Mouse (Mus musculus) limb, embryonic 12.5 days (tissue): Measurements from ENCODE around the gene Olfr763. TPM values are rescaled to one million over a fixed set of nuclear protein-coding genes. Genes with fewer than 3 reads are reported as not detected.
A peak's percentile ranks its signal among the peaks of the same experiment; 100 is the strongest.
"Not testable (repeated sequence)": the region's sequence is repeated elsewhere in the genome, so short reads cannot be mapped to it uniquely, and the experiment has no call there.

Source experiments
- ATAC-seq: fragments of 200-750 bp; cut with Nextera tagmentation; 2 replicates; pipeline ENCODE4 v1.8.0; 2017; ENCODE audit warnings: low read depth, moderate TSS enrichment; ENCODE audit not compliant: insufficient number of reproducible peaks, insufficient read depth, low FRiP score, low TSS enrichment
- H3K27ac ChIP-seq: fragments of 300-500 bp; sonication (generic); 2 replicates; pipeline ENCODE4 v1.5.1; 2016; ENCODE audit warnings: mild to moderate bottlenecking, moderate library complexity
- H3K27me3 ChIP-seq: fragments of 300-500 bp; sonication (generic); 2 replicates; pipeline ENCODE4 v1.6.1; 2016; ENCODE audit warnings: mild to moderate bottlenecking, moderate library complexity
- H3K36me3 ChIP-seq: fragments of 300-500 bp; sonication (generic); 2 replicates; pipeline ENCODE4 v1.6.1; 2016; ENCODE audit warnings: mild to moderate bottlenecking, moderate library complexity
- H3K4me1 ChIP-seq: fragments of 300-500 bp; sonication (generic); replicated peaks from 2 replicates; pipeline ENCODE4 v1.6.1; 2016
- H3K4me2 ChIP-seq: fragments of 300-500 bp; sonication (generic); 2 replicates; pipeline ENCODE4 v1.6.1; 2016; ENCODE audit warnings: mild to moderate bottlenecking, moderate library complexity
- H3K4me3 ChIP-seq: fragments of 300-500 bp; sonication (generic); replicated peaks from 2 replicates; pipeline ENCODE4 v1.5.1; 2016; ENCODE audit warnings: mild to moderate bottlenecking
- H3K9ac ChIP-seq: fragments of 300-500 bp; sonication (generic); replicated peaks from 2 replicates; pipeline ENCODE4 v1.6.1; 2016; ENCODE audit warnings: mild to moderate bottlenecking, moderate library complexity
- H3K9me3 ChIP-seq: fragments of 300-500 bp; sonication (generic); 2 replicates; pipeline ENCODE4 v1.6.1; 2016; ENCODE audit warnings: mild to moderate bottlenecking, moderate library complexity
- WGBS: fragments of 180-500 bp; shearing (Covaris S2); methylation state at CpG from one replicate; pipeline ENCODE4 v1.1.7; 2016; 5-methylcytosine and 5-hydroxymethylcytosine counted together
- polyA plus RNA-seq: library from polyadenylated mRNA; unstranded; fragments of >200 nt; fragmentation: Nextera tagmentation; extraction: Ambion mirVana; gene quantifications from 2 replicates; pipeline ENCODE4 v1.2.1, GENCODE M21; 2016

Olfr763 gene
- polyA plus RNA-seq = not detected in 2 replicates

- WGBS = 71% methylated on average over 2 of the region's 2 CpGs
- H3K27ac ChIP-seq = no peak within 1 kb of the TSS
- no peak within 1 kb of the TSS for H3K4me2 ChIP-seq
- no peaks in the 10 kb centered on the region for H3K27me3 ChIP-seq
- no peaks in the 10 kb centered on the region for H3K36me3 ChIP-seq
- H3K4me3 ChIP-seq = no peak within 1 kb of the TSS
- peaks cover 6% of the 10 kb centered on the region; the same call in 1 of the 2 replicates for H3K9me3 ChIP-seq
- H3K9ac ChIP-seq = no peak within 1 kb of the TSS
- ATAC-seq = no peak
- H3K4me1 ChIP-seq = no peaks in the 10 kb centered on the region
Observed at GRCm38 (mm10) chr10:129010288-129010841, at the start of gene Olfr763. TSS of gene Olfr763 (plus strand) at chr10:129010791.

- 67% methylated on average over 2 of the region's 2 CpGs for WGBS
- H3K4me2 ChIP-seq = no peak overlapping the region
Observed at GRCm38 (mm10) chr10:128964961-128965360, 45.6 kb upstream of the Olfr763 start.

DNA sequence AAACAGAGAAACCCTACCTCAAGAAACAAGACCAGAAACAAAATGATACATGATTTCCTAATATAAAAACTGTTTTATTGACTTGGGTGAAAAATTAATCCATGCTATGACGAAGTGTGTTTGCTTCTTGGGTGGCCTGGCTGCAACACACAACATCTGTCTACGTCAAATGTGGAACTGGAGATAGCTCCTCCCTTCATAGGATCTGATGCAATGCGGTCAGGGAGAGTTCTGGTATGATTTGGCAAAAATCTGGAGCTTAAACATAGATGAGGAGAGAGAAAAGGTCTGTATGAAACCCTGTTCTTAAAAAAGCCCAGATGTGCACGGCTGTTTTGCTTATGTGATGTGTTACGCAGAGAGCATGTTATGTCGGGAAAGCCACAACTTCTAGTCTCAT is 44.7 kb upstream of the Olfr763 start:
- no peak for ATAC-seq
- 81% methylated on average over 6 of the region's 6 CpGs for WGBS

More at GRCm38 (mm10) chr10:128964961-128965360, 45.6 kb upstream of the Olfr763 start:
- Histone ChIP-seq H3K36me3 (no peaks in the 10 kb centered on the region), H3K4me1 (no peaks in the 10 kb centered on the region), H3K4me3 (no peak overlapping the region), H3K27ac (no peak overlapping the region), H3K27me3 (no peaks in the 10 kb centered on the region), H3K9ac (no peak overlapping the region), H3K9me3 (no peaks in the 10 kb centered on the region)
- no peak for ATAC-seq

DNA sequence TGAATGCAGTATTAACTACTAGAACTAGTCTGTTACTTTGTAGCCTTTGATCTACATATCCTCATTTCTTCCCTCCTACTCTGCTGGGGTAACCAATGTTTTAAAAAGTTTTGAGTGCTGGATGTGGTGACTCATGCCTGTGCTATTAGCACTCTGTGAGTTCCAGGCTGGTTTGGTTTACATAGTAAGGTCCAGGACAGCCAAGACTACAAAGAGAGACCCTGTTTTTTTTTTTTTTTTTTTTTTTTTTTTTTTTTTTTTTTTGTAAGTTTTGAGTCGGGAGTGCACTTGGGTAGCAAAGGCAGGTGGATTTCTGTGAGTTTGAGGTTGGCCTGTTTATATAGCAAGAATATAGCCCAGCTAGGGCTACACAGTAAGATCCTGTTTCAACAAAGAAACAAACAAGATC is 42.2 kb upstream of the Olfr763 start:
- no peaks in the 10 kb centered on the region for H3K9me3 ChIP-seq
- H3K27ac ChIP-seq = no peak overlapping the region
- H3K27me3 ChIP-seq = no peaks in the 10 kb centered on the region
- no peaks in the 10 kb centered on the region for H3K4me1 ChIP-seq
- no peak overlapping the region for H3K4me3 ChIP-seq
- WGBS = 43% methylated on average over 1 of the region's 1 CpGs
- no peak overlapping the region for H3K4me2 ChIP-seq
- no peak overlapping the region for H3K9ac ChIP-seq
- H3K36me3 ChIP-seq = no peaks in the 10 kb centered on the region
- no peak for ATAC-seq

More for the DNA sequence above, 44.7 kb upstream of the Olfr763 start:
- H3K36me3 ChIP-seq = no peaks in the 10 kb centered on the region
- no peaks in the 10 kb centered on the region for H3K9me3 ChIP-seq
- no peak overlapping the region for H3K4me2 ChIP-seq
- no peak overlapping the region for H3K4me3 ChIP-seq
- no peak overlapping the region for H3K27ac ChIP-seq
- no peak overlapping the region for H3K9ac ChIP-seq
- H3K27me3 ChIP-seq = no peaks in the 10 kb centered on the region
- H3K4me1 ChIP-seq = no peaks in the 10 kb centered on the region

- no peak overlapping the region for H3K4me3 ChIP-seq
- no peak overlapping the region for H3K4me2 ChIP-seq
- ATAC-seq = no peak
- H3K4me1 ChIP-seq = no peaks in the 10 kb centered on the region
- 54% methylated on average over 1 of the region's 1 CpGs for WGBS
- H3K27ac ChIP-seq = no peak overlapping the region
- no peaks in the 10 kb centered on the region for H3K36me3 ChIP-seq
- H3K9ac ChIP-seq = no peak overlapping the region
- H3K27me3 ChIP-seq = no peaks in the 10 kb centered on the region
- H3K9me3 ChIP-seq = no peaks in the 10 kb centered on the region
Observed at GRCm38 (mm10) chr10:128970740-128971250, 39.8 kb upstream of the Olfr763 start.

GRCm38 (mm10) chr10:128972841-128973240 is 37.8 kb upstream of the Olfr763 start:
- no peak overlapping the region for H3K4me2 ChIP-seq
- 81% methylated on average over 4 of the region's 4 CpGs for WGBS
- H3K4me1 ChIP-seq = peaks cover 7% of the 10 kb centered on the region
- no peak overlapping the region for H3K9ac ChIP-seq
- H3K9me3 ChIP-seq = no peaks in the 10 kb centered on the region
- H3K27ac ChIP-seq = no peak overlapping the region
- H3K27me3 ChIP-seq = no peaks in the 10 kb centered on the region
- ATAC-seq = no peak
- H3K36me3 ChIP-seq = no peaks in the 10 kb centered on the region
- no peak overlapping the region for H3K4me3 ChIP-seq

DNA sequence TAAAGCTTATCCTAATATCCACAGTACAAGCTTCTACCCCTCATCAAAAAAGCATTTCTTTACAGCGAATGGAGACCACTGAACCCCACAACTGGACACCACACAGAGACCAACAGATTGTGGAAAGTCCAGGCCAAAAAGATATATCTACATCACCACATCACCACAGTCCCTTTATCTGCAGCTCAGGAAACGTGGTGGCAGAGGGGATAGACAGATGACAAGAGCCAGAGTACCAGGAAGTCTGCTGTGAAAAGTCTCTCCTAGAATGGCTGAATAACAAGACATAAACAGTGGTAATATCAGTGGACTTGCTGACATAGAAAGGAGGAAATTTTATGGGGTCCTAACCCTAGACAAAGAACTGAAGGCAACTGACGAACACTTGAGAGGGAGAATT is 34.2 kb upstream of the Olfr763 start:
- no peak for ATAC-seq
- WGBS = 56% methylated on average over 3 of the region's 3 CpGs
- Histone ChIP-seq H3K9ac (no peak overlapping the region), H3K36me3 (no peaks in the 10 kb centered on the region), H3K4me2 (no peak overlapping the region), H3K27me3 (no peaks in the 10 kb centered on the region), H3K27ac (no peak overlapping the region), H3K9me3 (no peaks in the 10 kb centered on the region), H3K4me3 (no peak overlapping the region), H3K4me1 (peaks cover 21% of the 10 kb centered on the region)

DNA sequence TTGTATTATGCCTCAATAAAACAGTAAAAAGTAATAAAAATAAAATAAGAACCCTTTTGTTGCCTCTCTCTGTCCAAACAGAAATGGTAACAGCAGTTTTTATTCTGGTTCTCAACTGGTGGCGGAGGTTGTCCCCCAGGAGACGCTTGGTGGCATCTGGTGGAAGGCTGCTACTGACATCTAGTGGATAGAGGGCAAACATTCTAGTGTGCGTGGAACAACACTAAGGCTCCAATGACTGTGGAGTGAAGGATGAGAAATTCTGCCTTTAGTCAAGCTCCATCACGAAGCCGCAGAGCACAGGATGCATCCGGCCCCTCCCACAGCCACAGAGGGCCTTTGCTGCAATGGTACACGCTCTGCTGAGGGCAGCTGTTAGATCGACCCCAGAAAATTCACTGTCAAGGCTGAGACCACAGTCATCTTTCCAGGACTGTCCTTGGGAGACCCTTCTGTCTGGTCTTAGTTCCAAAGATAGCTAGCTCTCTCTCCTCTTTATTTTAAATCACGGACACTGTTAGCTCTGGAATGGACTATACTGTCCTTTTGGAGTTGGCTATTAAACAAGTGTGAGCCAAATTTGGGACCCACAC is 33.0 kb upstream of the Olfr763 start:
- Histone ChIP-seq H3K4me3 (no peak overlapping the region), H3K9ac (no peak overlapping the region), H3K36me3 (no peaks in the 10 kb centered on the region), H3K4me2 (no peak overlapping the region), H3K27ac (no peak overlapping the region), H3K4me1 (peaks cover 21% of the 10 kb centered on the region), H3K9me3 (no peaks in the 10 kb centered on the region), H3K27me3 (no peaks in the 10 kb centered on the region)
- peak; percentile 54; the same call in 1 of the 2 replicates for ATAC-seq
- WGBS = 14% methylated on average over 9 of the region's 9 CpGs

DNA sequence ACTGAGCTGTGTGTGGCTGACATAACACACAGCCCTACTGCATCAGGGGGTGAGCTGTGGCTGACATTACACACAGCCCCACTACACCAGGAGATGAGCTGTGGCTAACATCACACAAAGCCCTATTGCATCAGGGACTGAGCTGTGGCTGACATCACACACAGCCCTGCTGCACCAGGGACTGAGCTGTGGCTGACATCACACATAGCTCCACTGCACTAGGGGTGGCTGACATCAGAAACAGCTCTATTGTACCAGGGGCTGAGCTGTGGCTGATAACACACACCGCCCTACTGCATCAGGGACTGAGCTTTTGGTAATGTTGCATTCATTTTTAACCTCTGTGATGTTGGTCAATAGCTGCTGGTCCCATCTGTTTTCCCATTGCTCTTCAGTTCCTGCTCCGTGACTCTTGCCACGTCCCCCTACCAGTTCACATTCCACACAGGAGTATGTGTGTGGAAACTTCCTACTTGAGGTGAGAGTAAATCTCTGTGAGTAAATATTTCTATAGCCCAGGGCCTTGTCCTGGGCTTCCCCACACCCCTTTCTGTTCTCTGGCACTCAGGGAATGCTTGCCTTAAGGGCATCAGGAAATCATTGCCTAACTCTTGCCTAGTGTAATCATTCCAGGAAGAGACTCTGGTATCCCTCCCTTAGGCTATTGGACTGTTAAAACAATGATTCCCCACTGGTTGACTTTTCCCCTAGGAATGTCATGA is 29.8 kb upstream of the Olfr763 start:
- no peak overlapping the region for H3K9ac ChIP-seq
- 70% methylated on average over 3 of the region's 3 CpGs for WGBS
- no peaks in the 10 kb centered on the region for H3K9me3 ChIP-seq
- H3K4me2 ChIP-seq = no peak overlapping the region
- H3K27me3 ChIP-seq = no peaks in the 10 kb centered on the region
- H3K4me1 ChIP-seq = peaks cover 21% of the 10 kb centered on the region
- H3K36me3 ChIP-seq = no peaks in the 10 kb centered on the region
- H3K4me3 ChIP-seq = no peak overlapping the region
- ATAC-seq = no peak
- no peak overlapping the region for H3K27ac ChIP-seq

DNA sequence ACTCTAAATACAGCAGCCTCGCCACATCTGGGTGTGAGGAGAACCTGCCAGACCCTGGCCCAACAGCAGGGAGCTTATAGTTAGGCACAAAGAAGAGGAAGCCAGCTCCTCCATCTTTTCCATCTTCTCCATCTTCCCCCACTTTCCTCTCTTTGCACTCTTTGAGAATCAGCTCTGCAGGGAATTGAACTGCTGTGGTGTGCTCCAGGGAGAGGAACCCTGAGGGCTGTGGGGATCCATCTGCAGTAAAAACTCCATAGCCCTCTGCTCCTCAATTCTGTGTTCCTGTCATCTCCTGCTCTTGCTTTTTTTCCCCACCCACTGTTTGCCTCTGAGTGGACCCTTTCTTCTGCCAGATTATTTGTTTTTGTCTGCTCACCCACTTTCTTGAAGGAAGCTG is 21.5 kb upstream of the Olfr763 start, which contains the start of gene Olfr9:
TSS of gene Olfr9 (plus strand) at position 301 of the 400 bp plus-strand sequence.
- not testable (repeated sequence) for H3K27ac ChIP-seq, H3K9ac ChIP-seq, H3K4me1 ChIP-seq, ATAC-seq, H3K4me3 ChIP-seq, H3K4me2 ChIP-seq, H3K36me3 ChIP-seq, H3K9me3 ChIP-seq, H3K27me3 ChIP-seq
- 65% methylated on average over 1 of the region's 1 CpGs for WGBS

DNA sequence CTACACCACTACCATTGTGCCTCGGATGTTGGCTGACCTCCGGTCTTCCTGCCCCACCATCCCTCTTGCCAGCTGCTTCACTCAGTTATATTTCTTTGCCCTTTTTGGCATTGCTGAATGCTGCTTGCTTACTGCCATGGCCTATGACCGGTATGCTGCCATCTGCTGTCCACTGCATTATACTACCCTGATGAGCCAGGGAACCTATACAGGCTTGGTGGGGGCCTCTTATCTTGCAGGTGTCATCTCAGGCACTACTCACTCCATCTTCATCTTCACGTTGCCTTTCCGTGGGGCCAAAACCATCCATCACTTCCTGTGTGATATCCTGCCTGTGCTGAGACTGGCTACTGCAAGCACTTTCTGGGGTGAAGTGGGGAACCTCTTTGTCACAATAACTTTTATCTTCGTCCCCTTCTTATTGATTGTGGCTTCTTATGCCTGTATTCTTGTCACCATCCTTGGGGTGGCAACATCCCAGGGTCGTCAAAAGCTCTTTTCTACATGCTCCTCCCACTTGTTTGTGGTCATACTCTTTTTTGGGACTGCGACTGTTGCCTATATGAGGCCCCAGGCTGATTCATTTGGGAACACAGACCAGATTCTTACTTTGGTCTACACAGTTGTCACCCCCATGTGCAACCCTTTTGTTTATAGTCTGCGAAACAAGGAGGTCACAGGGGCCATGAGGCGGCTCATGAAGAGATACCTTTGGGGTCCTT is 20.3 kb upstream of the Olfr763 start:
- H3K4me3 ChIP-seq, H3K27me3 ChIP-seq, H3K27ac ChIP-seq, H3K9ac ChIP-seq, H3K4me2 ChIP-seq, H3K9me3 ChIP-seq, H3K4me1 ChIP-seq, ATAC-seq, H3K36me3 ChIP-seq: not testable (repeated sequence)
- WGBS = 65% methylated on average over 7 of the region's 10 CpGs
